Mouse (Mus musculus) MEL (cell line): ENCODE measurements around the gene Chchd1.

ENCODE experiments used
- CHD1 ChIP-seq: IDR thresholded peaks from 2 replicates; pipeline ENCODE4 v1.6.1; 2012; ENCODE audit warnings: low read depth, mild to moderate bottlenecking, inconsistent platforms, low read length, improper control_type of control experiment
- EP300 ChIP-seq, 2 experiments: IDR thresholded peaks; 2 replicates each; pipeline ENCODE4 v1.6.1; 2011; ENCODE audit warnings: improper control_type of control experiment in 2 of 2, low read length in 2 of 2, low read depth in 1 of 2, mild to moderate bottlenecking in 1 of 2
- POLR2A ChIP-seq, 2 experiments: IDR thresholded peaks; 2 replicates each; pipeline ENCODE4 v1.6.1; 2011 to 2012; ENCODE audit warnings: low read length in 2 of 2, mild to moderate bottlenecking in 2 of 2, control low read depth in 1 of 2, improper control_type of control experiment in 1 of 2, low read depth in 1 of 2, moderate library complexity in 1 of 2; ENCODE audit not compliant: control insufficient read depth in 1 of 2, insufficient read depth in 1 of 2, poor library complexity in 1 of 2

DNA sequence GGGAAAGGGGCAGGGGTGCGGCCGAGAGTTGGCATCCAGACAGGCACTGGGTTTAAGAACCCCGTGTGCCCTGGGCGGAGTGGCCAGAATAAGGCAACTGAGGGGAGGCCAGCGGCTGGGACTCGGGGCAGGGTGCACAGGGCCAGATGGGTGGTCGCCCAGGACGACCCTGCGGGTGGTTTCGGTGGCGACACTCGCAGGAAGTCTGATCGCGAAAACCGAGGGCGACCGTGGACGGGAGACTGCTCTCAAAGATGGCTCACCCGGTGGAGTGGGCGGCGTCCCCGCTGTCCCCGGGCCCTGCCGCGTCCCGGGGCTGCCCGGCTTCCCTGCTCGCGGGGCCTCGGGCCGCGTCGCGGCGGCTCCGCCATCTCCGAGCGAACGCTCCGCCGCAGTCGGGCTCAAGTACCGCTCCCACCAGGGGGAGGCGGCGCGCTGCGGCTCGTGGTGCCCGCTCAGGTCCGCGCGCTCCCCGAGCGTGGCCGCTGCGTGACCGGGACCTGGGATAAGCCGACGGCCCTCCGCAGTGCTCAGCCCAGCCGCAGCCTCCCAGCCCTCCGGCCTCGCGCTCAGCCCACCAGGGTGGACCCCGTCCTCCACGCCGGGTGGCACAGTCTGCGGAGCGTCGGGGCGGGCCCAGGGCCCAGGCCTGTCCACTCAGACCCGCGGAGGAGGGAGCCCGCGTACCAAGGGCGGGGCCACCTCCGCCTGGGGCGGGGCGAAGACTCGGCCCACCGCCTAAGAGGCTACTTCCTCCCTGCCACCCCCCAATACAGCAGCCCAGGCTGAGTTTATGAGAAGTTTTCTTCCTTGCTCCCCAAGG lies 31.4 kb downstream of the Chchd1 start, which contains the start of gene Ndst2:
- TF ChIP-seq EP300 (IDR thresholded peaks at IDR 0.05; ENCODE audit: low read depth in 1 of 2, low read length in 2 of 2), result no peak
- TF ChIP-seq CHD1, result peak; percentile 98
- TF ChIP-seq POLR2A (IDR thresholded peaks at IDR 0.05; ENCODE audit: control insufficient read depth in 1 of 2, insufficient read depth in 1 of 2, low read depth in 1 of 2, low read length in 2 of 2, poor library complexity in 1 of 2), result peak; percentile 72 to 95
